Comparison of ENCODE assay signal across 19 mouse cellular contexts in the genomic region with DNA sequence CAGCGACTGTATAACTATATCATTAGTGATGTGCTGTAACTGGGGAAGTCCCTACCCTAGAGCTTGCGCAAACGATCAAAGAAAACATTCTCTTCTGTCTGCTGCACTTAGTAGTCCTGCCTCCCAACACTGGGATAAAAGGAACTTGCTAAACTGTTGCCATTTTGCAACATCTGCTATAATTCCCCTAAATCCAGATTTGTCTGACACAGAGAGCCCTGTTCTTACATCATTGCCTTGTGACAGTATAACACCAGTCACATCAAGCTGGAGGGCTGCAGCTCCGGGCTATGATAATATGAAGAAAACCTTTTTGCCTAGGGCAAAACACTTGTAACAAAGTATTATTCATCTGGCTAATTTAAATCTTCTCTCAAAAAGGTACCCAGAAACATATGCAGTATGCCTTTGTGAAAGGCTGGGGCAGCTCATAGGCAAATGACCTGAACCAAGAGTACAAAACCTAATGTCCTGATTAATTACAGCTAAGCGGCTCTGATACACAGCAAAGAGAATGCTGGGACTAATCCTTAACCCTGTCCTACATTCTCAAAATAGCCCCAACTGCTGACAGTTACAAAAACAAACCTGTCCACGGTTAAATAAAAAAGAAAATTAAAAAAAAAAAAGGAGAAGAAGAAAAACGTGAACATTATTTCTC.
DNase-seq lines count a peak whose midpoint lies in the region; ATAC-seq and TF ChIP-seq lines count a peak whose summit lies in the region.
"Had no signal": no experiment of that assay in that cellular context is flagged by ENCODE, and none has a peak within 500 bp of the region (broad histone marks: within the 10 kb centered on the region; RNA-seq: fewer than 3 reads in every experiment).

No protein-coding gene starts in this region.

- no peak overlapping the region for H3K9ac ChIP-seq in embryonic facial prominence, embryonic 12.5 days
- no peak overlapping the region for H3K9ac ChIP-seq in midbrain, postnatal 0 days (replicated peaks; ENCODE audit: low read length, poor library complexity, severe bottlenecking)
- H3K9ac ChIP-seq: heart, embryonic 15.5 days; hindbrain, embryonic 15.5 days; limb, embryonic 12.5 days; neural tube, embryonic 12.5 days had no signal

- H3K4me3 ChIP-seq in embryonic facial prominence, embryonic 12.5 days: no peak overlapping the region
- no peak overlapping the region for H3K4me3 ChIP-seq in midbrain, postnatal 0 days (ENCODE audit: low read depth, low read length)
- H3K4me3 ChIP-seq: gastrocnemius, adult 2 months; heart, embryonic 15.5 days; hindbrain, embryonic 15.5 days; limb, embryonic 12.5 days; neural tube, embryonic 12.5 days had no signal

- TF ChIP-seq CTCF in midbrain, postnatal 0 days (IDR thresholded peaks at IDR 0.05): no peak

- WGBS in embryonic facial prominence, embryonic 12.5 days: 32% methylated on average over 7 of the region's 7 CpGs
- 19% methylated on average over 7 of the region's 7 CpGs for WGBS in midbrain, postnatal 0 days

- H3K4me2 ChIP-seq in embryonic facial prominence, embryonic 12.5 days (replicated peaks): no peak overlapping the region
- H3K4me2 ChIP-seq in midbrain, postnatal 0 days (ENCODE audit: low read depth, low read length, poor library complexity, severe bottlenecking): no peak overlapping the region
- H3K4me2 ChIP-seq: heart, embryonic 15.5 days; hindbrain, embryonic 15.5 days; limb, embryonic 12.5 days; neural tube, embryonic 12.5 days had no signal

- no peaks in the 10 kb centered on the region for H3K9me3 ChIP-seq in embryonic facial prominence, embryonic 12.5 days
- H3K9me3 ChIP-seq in midbrain, postnatal 0 days (ENCODE audit: low read length): no peaks in the 10 kb centered on the region
- H3K9me3 ChIP-seq: heart, embryonic 15.5 days; hindbrain, embryonic 15.5 days; limb, embryonic 12.5 days; neural tube, embryonic 12.5 days had no signal

- peak; percentile 47; the same call in 1 of the 2 replicates for ATAC-seq in embryonic facial prominence, embryonic 12.5 days (ENCODE audit: insufficient number of reproducible peaks, insufficient read depth, low FRiP score, low TSS enrichment)
- peak; percentile 35 for ATAC-seq in granulocyte monocyte progenitor cell, adult 5-6 weeks (replicated peaks; ENCODE audit: poor library complexity, severe bottlenecking)
- peak; percentile 46; the same call in 1 of the 2 replicates for ATAC-seq in midbrain, postnatal 0 days (ENCODE audit: low FRiP score)

- peak; percentile 55 for DNase-seq in heart, adult 11 months
- no peak for DNase-seq in heart, postnatal 36 days
- DNase-seq in midbrain, postnatal 0 days (ENCODE audit: low spot score): no peak
- no peak for DNase-seq in left cerebral cortex, postnatal 14 days (ENCODE audit: low spot score in 2 of 2)
- DNase-seq in urinary bladder, adult 2 months (ENCODE audit: low spot score): no peak
- DNase-seq in ovary, postnatal 36 days (ENCODE audit: low spot score): no peak
- DNase-seq: adrenal gland, postnatal 10 days; B cell, adult 2 months; cerebellum, postnatal 14 days; gastrocnemius, adult 2 months; kidney, adult 18-20 months; right cerebral cortex, adult 18-20 months; thymus, postnatal 4 days had no signal

- intact Hi-C loops in heart, postnatal 36 days (cut with DNase I): no loop called here
- intact Hi-C loops in left cerebral cortex, postnatal 14 days (cut with DNase I): no loop called here

- H3K36me3 ChIP-seq in embryonic facial prominence, embryonic 12.5 days: no peaks in the 10 kb centered on the region
- no peaks in the 10 kb centered on the region for H3K36me3 ChIP-seq in midbrain, postnatal 0 days (ENCODE audit: insufficient read depth, low read length)
- H3K36me3 ChIP-seq: heart, embryonic 15.5 days; hindbrain, embryonic 15.5 days; limb, embryonic 12.5 days; neural tube, embryonic 12.5 days had no signal

- peaks cover 3% of the 10 kb centered on the region; the same call in 1 of the 2 replicates for H3K4me1 ChIP-seq in embryonic facial prominence, embryonic 12.5 days
- H3K4me1 ChIP-seq in midbrain, postnatal 0 days (ENCODE audit: insufficient read depth, low read length): no peaks in the 10 kb centered on the region
- H3K4me1 ChIP-seq: heart, embryonic 15.5 days; hindbrain, embryonic 15.5 days; limb, embryonic 12.5 days had no signal

- no peak overlapping the region for H3K27ac ChIP-seq in embryonic facial prominence, embryonic 12.5 days
- no peak overlapping the region for H3K27ac ChIP-seq in midbrain, postnatal 0 days (ENCODE audit: low read depth, low read length)
- H3K27ac ChIP-seq: gastrocnemius, adult 2 months; heart, embryonic 15.5 days; hindbrain, embryonic 15.5 days; limb, embryonic 12.5 days; neural tube, embryonic 12.5 days had no signal

- H3K27me3 ChIP-seq in embryonic facial prominence, embryonic 12.5 days: no peaks in the 10 kb centered on the region
- no peaks in the 10 kb centered on the region; the same call in 1 of the 2 replicates for H3K27me3 ChIP-seq in midbrain, postnatal 0 days (ENCODE audit: insufficient read depth, low read length)
- H3K27me3 ChIP-seq: heart, embryonic 15.5 days; hindbrain, embryonic 15.5 days; limb, embryonic 12.5 days; neural tube, embryonic 12.5 days had no signal
